Comparison of ENCODE assay signal across 17 mouse cellular contexts in the genomic region with DNA sequence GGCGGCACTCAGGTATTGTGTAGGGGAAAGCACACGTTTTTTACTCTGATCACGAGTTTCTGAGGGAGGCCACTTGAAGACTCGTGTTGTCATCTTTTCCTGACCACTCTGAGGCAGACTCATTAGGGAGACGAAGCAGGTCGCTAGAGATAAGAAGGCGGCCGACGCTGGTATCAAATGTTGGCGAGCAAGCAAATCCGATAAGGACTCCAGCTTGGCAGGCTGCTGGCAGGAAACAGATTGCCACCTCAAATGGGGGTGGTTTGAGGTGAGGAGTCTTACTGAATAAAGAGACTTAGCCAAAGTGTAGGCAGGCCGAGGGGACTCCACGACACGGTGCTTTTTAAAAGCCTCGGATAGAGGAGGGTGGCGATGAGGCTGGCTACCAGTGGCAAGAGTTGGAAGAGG.
DNase-seq lines count a peak whose midpoint lies in the region; ATAC-seq and TF ChIP-seq lines count a peak whose summit lies in the region.
"Had no signal": no experiment of that assay in that cellular context is flagged by ENCODE, and none has a peak within 500 bp of the region (broad histone marks: within the 10 kb centered on the region; RNA-seq: fewer than 3 reads in every experiment).

No protein-coding gene starts in this region.

- peak overlapping the region; percentile 30 for H3K4me3 ChIP-seq in left cerebral cortex, adult 2 months
- H3K4me3 ChIP-seq: embryonic facial prominence, embryonic 13.5 days; forebrain, embryonic 13.5 days; midbrain, embryonic 13.5 days; neural tube, embryonic 12.5 days had no signal

- H3K27ac ChIP-seq in left cerebral cortex, adult 2 months: peak overlapping the region; percentile 78
- H3K27ac ChIP-seq: embryonic facial prominence, embryonic 13.5 days; forebrain, embryonic 13.5 days; midbrain, embryonic 13.5 days; neural tube, embryonic 12.5 days had no signal

- ATAC-seq in megakaryocyte progenitor cell, adult 5-6 weeks (replicated peaks; ENCODE audit: poor library complexity): no peak
- ATAC-seq: forebrain, embryonic 13.5 days; intestine, embryonic 16.5 days; midbrain, embryonic 13.5 days had no signal

- intact Hi-C loops in left cerebral cortex, adult 2 months (cut with DNase I): loop anchor here (5.0 kb wide), 3 partner anchors 106 to 1196 kb away; no protein-coding TSS in a partner anchor

- TF ChIP-seq CTCF in left cerebral cortex, adult 2 months (IDR thresholded peaks at IDR 0.05): no peak

- peak; percentile 48 to 56 for DNase-seq in cerebellum, postnatal 14 days
- DNase-seq in cerebellum, adult 11 months: no peak
- DNase-seq in layer of hippocampus, adult 9-11 months: peak; percentile 11
- no peak for DNase-seq in layer of hippocampus, postnatal 10 days (ENCODE audit: low spot score in 2 of 2)
- peak; percentile 35 to 66 for DNase-seq in left cerebral cortex, adult 2 months (ENCODE audit: extremely low spot score in 1 of 2, low spot score in 2 of 2)
- DNase-seq in right cerebral cortex, postnatal 36 days (ENCODE audit: low spot score in 2 of 2): peak; percentile 61 to 64
- DNase-seq in urinary bladder, postnatal 36 days (ENCODE audit: low spot score in 2 of 2): no peak
- DNase-seq: cerebellum, adult 9-11 months; kidney, postnatal 4 days; lung, postnatal 14 days; thymus, adult 18-20 months had no signal

Comparison
In these comparisons a context has a peak if more than half of its experiments do, and no peak if none do; other contexts are left out.
1. DNase-seq: peak in cerebellum, postnatal 14 days (2 of 2), layer of hippocampus, adult 9-11 months (single experiment), left cerebral cortex, adult 2 months (2 of 2) and right cerebral cortex, postnatal 36 days (2 of 2); none in cerebellum, adult 11 months (single experiment), layer of hippocampus, postnatal 10 days (0 of 2) and urinary bladder, postnatal 36 days (0 of 2).